ENCODE assay signal across 28 mouse cellular contexts in the genomic region with DNA sequence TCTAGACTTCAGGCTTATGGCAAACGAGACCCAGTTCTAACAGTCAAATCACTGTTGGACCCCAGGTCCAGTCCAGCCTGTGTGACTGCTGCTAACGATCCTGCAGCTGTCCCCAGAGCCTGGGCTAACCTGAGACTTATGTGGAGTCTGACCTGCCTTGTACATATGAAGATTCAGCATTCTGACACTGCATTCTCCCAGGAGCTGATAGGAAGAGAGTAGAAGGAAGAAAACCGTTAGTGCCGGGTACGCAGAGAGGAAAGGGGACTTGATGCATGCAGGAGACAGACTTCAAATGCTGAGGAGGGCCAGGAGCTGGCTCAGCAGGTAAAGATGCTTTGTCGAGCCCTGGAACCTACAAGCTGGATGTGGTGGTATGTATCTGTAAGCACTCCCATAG. TPM values are rescaled to one million over a fixed set of nuclear protein-coding genes. Genes with fewer than 3 reads are reported as not detected.
DNase-seq lines count a peak whose midpoint lies in the region; ATAC-seq lines count a peak whose summit lies in the region.
"Had no signal": no experiment of that assay in that cellular context is flagged by ENCODE, and none has a peak within 500 bp of the region (broad histone marks: within the 10 kb centered on the region; RNA-seq: fewer than 3 reads in every experiment).

No protein-coding gene starts in this region.

- DNase-seq in lung, postnatal 14 days = no peak
- no peak for DNase-seq in embryonic facial prominence, embryonic 10.5 days (ENCODE audit: low spot score)
- DNase-seq in limb, embryonic 10.5 days (ENCODE audit: low spot score) = no peak
- DNase-seq in thymus, postnatal 36 days = no peak
- DNase-seq in kidney, postnatal 14 days = no peak
- no peak for DNase-seq in kidney, postnatal 4 days
- DNase-seq: adrenal gland, postnatal 25 days; cerebellum, adult 9-11 months; gastrocnemius, postnatal 10 days; heart, adult 11 months; heart, postnatal 36 days; lung, postnatal 4 days; retina, postnatal 1 day; right cerebral cortex, postnatal 25 days; spleen, adult 18-20 months had no signal

- H3K4me2 ChIP-seq in lung, embryonic 15.5 days = no peak overlapping the region
- H3K4me2 ChIP-seq in liver, embryonic 15.5 days = peak overlapping the region; percentile 56
- H3K4me2 ChIP-seq: forebrain, embryonic 13.5 days; hindbrain, embryonic 15.5 days; neural tube, embryonic 13.5 days had no signal

- H3K4me1 ChIP-seq in lung, embryonic 15.5 days = 0 out of 2 replicates have a peak, but pooled peaks cover 4% of the 10 kb centered on the region
- peaks cover 29% of the 10 kb centered on the region for H3K4me1 ChIP-seq in embryonic facial prominence, embryonic 10.5 days
- peaks cover 46% of the 10 kb centered on the region for H3K4me1 ChIP-seq in limb, embryonic 10.5 days
- peaks cover 47% of the 10 kb centered on the region for H3K4me1 ChIP-seq in liver, embryonic 15.5 days (replicated peaks)
- H3K4me1 ChIP-seq: hindbrain, embryonic 15.5 days had no signal

- no peak for ATAC-seq in lung, embryonic 15.5 days (ENCODE audit: borderline replicate concordance, extremely low read depth, low FRiP score, low TSS enrichment)
- peak; percentile 38 for ATAC-seq in liver, embryonic 15.5 days (ENCODE audit: insufficient read depth)
- ATAC-seq: forebrain, embryonic 13.5 days; midbrain, embryonic 16.5 days had no signal

- WGBS in lung, embryonic 15.5 days = 82% methylated on average over 6 of the region's 6 CpGs
- 82% methylated on average over 6 of the region's 6 CpGs for WGBS in embryonic facial prominence, embryonic 10.5 days
- WGBS in limb, embryonic 10.5 days = 88% methylated on average over 6 of the region's 6 CpGs
- WGBS in liver, embryonic 15.5 days (ENCODE audit: insufficient replicate concordance) = 38% methylated on average over 6 of the region's 6 CpGs

- no peaks in the 10 kb centered on the region for H3K9me3 ChIP-seq in lung, embryonic 15.5 days
- H3K9me3 ChIP-seq in embryonic facial prominence, embryonic 10.5 days = no peaks in the 10 kb centered on the region
- no peaks in the 10 kb centered on the region for H3K9me3 ChIP-seq in limb, embryonic 10.5 days (replicated peaks)
- 0 out of 2 replicates have a peak, but pooled peaks cover 3% of the 10 kb centered on the region for H3K9me3 ChIP-seq in liver, embryonic 15.5 days (replicated peaks)
- H3K9me3 ChIP-seq: forebrain, embryonic 13.5 days; hindbrain, embryonic 15.5 days had no signal

- peak overlapping the region; percentile 62 for H3K27ac ChIP-seq in lung, embryonic 15.5 days
- H3K27ac ChIP-seq in embryonic facial prominence, embryonic 10.5 days (replicated peaks) = 0 out of 2 replicates have a peak overlapping the region, but pooled peaks have one; percentile 26
- H3K27ac ChIP-seq in limb, embryonic 10.5 days = peak overlapping the region; percentile 80
- peak overlapping the region; percentile 84 for H3K27ac ChIP-seq in liver, embryonic 15.5 days (replicated peaks)
- H3K27ac ChIP-seq: forebrain, embryonic 13.5 days; hindbrain, embryonic 15.5 days; kidney, postnatal 0 days; neural tube, embryonic 13.5 days had no signal

- no peak overlapping the region for H3K9ac ChIP-seq in lung, embryonic 15.5 days
- no peak overlapping the region for H3K9ac ChIP-seq in liver, embryonic 15.5 days
- H3K9ac ChIP-seq: forebrain, embryonic 13.5 days; hindbrain, embryonic 15.5 days; neural tube, embryonic 13.5 days had no signal

- H3K27me3 ChIP-seq in lung, embryonic 15.5 days = no peaks in the 10 kb centered on the region
- no peaks in the 10 kb centered on the region for H3K27me3 ChIP-seq in embryonic facial prominence, embryonic 10.5 days (replicated peaks; ENCODE audit: low read depth, poor library complexity, severe bottlenecking)
- H3K27me3 ChIP-seq in limb, embryonic 10.5 days (ENCODE audit: low read depth, poor library complexity, severe bottlenecking) = no peaks in the 10 kb centered on the region
- H3K27me3 ChIP-seq in liver, embryonic 15.5 days = no peaks in the 10 kb centered on the region
- H3K27me3 ChIP-seq: forebrain, embryonic 13.5 days; hindbrain, embryonic 15.5 days; neural tube, embryonic 13.5 days had no signal

- H3K36me3 ChIP-seq in lung, embryonic 15.5 days = no peaks in the 10 kb centered on the region
- H3K36me3 ChIP-seq in embryonic facial prominence, embryonic 10.5 days (replicated peaks) = no peaks in the 10 kb centered on the region
- H3K36me3 ChIP-seq in limb, embryonic 10.5 days = no peaks in the 10 kb centered on the region
- no peaks in the 10 kb centered on the region for H3K36me3 ChIP-seq in liver, embryonic 15.5 days (replicated peaks)
- H3K36me3 ChIP-seq: hindbrain, embryonic 15.5 days; neural tube, embryonic 13.5 days had no signal

- H3K4me3 ChIP-seq in lung, embryonic 15.5 days = no peak overlapping the region
- no peak overlapping the region for H3K4me3 ChIP-seq in embryonic facial prominence, embryonic 10.5 days
- no peak overlapping the region for H3K4me3 ChIP-seq in limb, embryonic 10.5 days
- H3K4me3 ChIP-seq in liver, embryonic 15.5 days (replicated peaks) = no peak overlapping the region
- H3K4me3 ChIP-seq: forebrain, embryonic 13.5 days; hindbrain, embryonic 15.5 days; myocyte; neural tube, embryonic 13.5 days had no signal

RNA-seq across cellular contexts. Expression of gene Katnal1, which starts 6.8 kb away (rescaled TPM):
- 11.9 and 12.5 TPM in 2 replicates for polyA plus RNA-seq in lung, embryonic 15.5 days (2015; fragmentation: Nextera tagmentation; extraction: Ambion mirVana)
- 19.9 and 20.2 TPM in 2 replicates for polyA plus RNA-seq in embryonic facial prominence, embryonic 10.5 days (2016; fragmentation: Nextera tagmentation; extraction: Ambion mirVana)
- polyA plus RNA-seq in limb, embryonic 10.5 days (2016; fragmentation: Nextera tagmentation; extraction: Ambion mirVana) = 15.4 and 19.3 TPM in 2 replicates
- polyA plus RNA-seq in liver, embryonic 15.5 days (2015; fragmentation: Nextera tagmentation; extraction: Ambion mirVana) = 8.1 and 9.0 TPM in 2 replicates

RNA-seq across cellular contexts. Expression of gene Gm42791, which starts 59.1 kb away (rescaled TPM):
- 3.3 and 4.0 TPM in 2 replicates for polyA plus RNA-seq in lung, embryonic 15.5 days (2015; fragmentation: Nextera tagmentation; extraction: Ambion mirVana)
- 0.49 and 4.6 TPM in 2 replicates for polyA plus RNA-seq in embryonic facial prominence, embryonic 10.5 days (2016; fragmentation: Nextera tagmentation; extraction: Ambion mirVana)
- polyA plus RNA-seq in limb, embryonic 10.5 days (2016; fragmentation: Nextera tagmentation; extraction: Ambion mirVana) = 0.85 TPM in 1 of 2 replicates, not detected in the other
- 1.1 TPM in 1 of 2 replicates, not detected in the other for polyA plus RNA-seq in liver, embryonic 15.5 days (2015; fragmentation: Nextera tagmentation; extraction: Ambion mirVana)
- polyA plus RNA-seq: C2C12; frontal cortex, adult 2 months; heart, embryonic 14.5 days; kidney, adult 2 months; kidney, postnatal 0 days; limb, embryonic 14.5 days had no signal

Comparison
In these comparisons a context has a peak if more than half of its experiments do, and no peak if none do; other contexts are left out.
1. H3K27ac ChIP-seq: peak in every context shown above with its lines; median percentile 84 in liver, embryonic 15.5 days; 80 in limb, embryonic 10.5 days; 62 in lung, embryonic 15.5 days; 26 in embryonic facial prominence, embryonic 10.5 days.